Mouse (Mus musculus) forebrain, embryonic 11.5 days (tissue): ENCODE results near the gene Henmt1. TPM values are rescaled to one million over a fixed set of nuclear protein-coding genes. Genes with fewer than 3 reads are reported as not detected.

Experiments used
- ATAC-seq: fragments of 200-750 bp; cut with Nextera tagmentation; replicated peaks from 2 replicates; pipeline ENCODE4 v1.8.0; 2017; ENCODE audit warnings: moderate TSS enrichment; ENCODE audit not compliant: low FRiP score
- DNase-seq: peaks from one replicate; pipeline ENCODE4 v3.0.0-alpha.2; 2017; ENCODE audit warnings: low spot score
- H3K27ac ChIP-seq: fragments of 300-500 bp; sonication (generic); 2 replicates; pipeline ENCODE4 v1.5.1; 2014; ENCODE audit warnings: low read depth, low read length
- H3K27me3 ChIP-seq: fragments of 300-500 bp; sonication (generic); 2 replicates; pipeline ENCODE4 v1.6.1; 2014; ENCODE audit warnings: mild to moderate bottlenecking, low read length, mixed read lengths; ENCODE audit not compliant: control insufficient read depth, insufficient read depth
- H3K36me3 ChIP-seq: fragments of 300-500 bp; sonication (generic); 2 replicates; pipeline ENCODE4 v1.6.1; 2014; ENCODE audit warnings: mild to moderate bottlenecking, low read length, moderate library complexity, mixed read lengths; ENCODE audit not compliant: control insufficient read depth, insufficient read depth
- H3K4me1 ChIP-seq: fragments of 300-500 bp; sonication (generic); replicated peaks from 2 replicates; pipeline ENCODE4 v1.6.1; 2014; ENCODE audit warnings: low read length, mixed read lengths; ENCODE audit not compliant: control insufficient read depth, insufficient read depth
- H3K4me2 ChIP-seq: fragments of 300-500 bp; sonication (generic); 2 replicates; pipeline ENCODE4 v1.6.1; 2014; ENCODE audit warnings: low read depth, mild to moderate bottlenecking, low read length, moderate library complexity, mixed read lengths; ENCODE audit not compliant: severe bottlenecking
- H3K4me3 ChIP-seq: fragments of 300-500 bp; sonication (generic); 2 replicates; pipeline ENCODE4 v1.5.1; 2014; ENCODE audit warnings: low read depth, low read length
- H3K9ac ChIP-seq: fragments of 300-500 bp; sonication (generic); 2 replicates; pipeline ENCODE4 v1.6.1; 2014; ENCODE audit warnings: low read length
- H3K9me3 ChIP-seq: fragments of 300-500 bp; sonication (generic); 2 replicates; pipeline ENCODE4 v1.6.1; 2016; ENCODE audit warnings: low read length, mixed read lengths; ENCODE audit not compliant: control insufficient read depth
- WGBS: fragments of 180-500 bp; shearing (Covaris S2); extraction: QIAGEN DNeasy Blood & Tissue Kit; methylation state at CpG from one replicate; pipeline ENCODE4 v1.1.7; 2014; 5-methylcytosine and 5-hydroxymethylcytosine counted together
- polyA plus RNA-seq: library from polyadenylated mRNA; unstranded; fragments of >200 nt; fragmentation: Nextera tagmentation; extraction: Ambion mirVana; gene quantifications from 2 replicates; pipeline ENCODE4 v1.2.1, GENCODE M21; 2014

The Henmt1 gene
- polyA plus RNA-seq = 0.65 and 1.1 TPM in 2 replicates

DNA sequence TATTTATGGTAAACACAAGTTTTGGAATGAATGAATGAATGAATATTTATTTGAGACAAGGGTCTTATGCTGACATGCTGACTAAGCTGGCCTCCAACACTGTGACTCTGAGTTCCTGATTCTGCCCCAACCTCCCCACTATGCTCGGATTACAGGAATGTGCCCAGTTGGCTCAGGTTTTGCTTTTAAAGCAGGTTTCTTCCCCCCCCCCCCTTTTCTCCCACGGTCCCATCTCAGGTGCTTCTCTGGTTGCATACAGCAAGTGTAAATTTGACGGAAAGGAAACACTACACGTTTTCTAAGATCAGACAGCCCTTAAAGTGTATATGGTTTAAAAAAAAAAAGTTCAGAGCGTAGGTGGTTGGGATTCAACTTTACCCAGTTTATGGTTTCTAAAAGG, at the start of gene Henmt1:
Gene Henmt1 (plus strand): TSS at position 301 of the 400 bp plus-strand sequence.
- H3K9me3 ChIP-seq = no peaks in the 10 kb centered on the region
- 84% methylated on average over 5 of the region's 5 CpGs for WGBS
- H3K36me3 ChIP-seq = no peaks in the 10 kb centered on the region
- H3K4me3 ChIP-seq = 0 out of 2 replicates have a peak within 1 kb of the TSS, but pooled peaks have one; percentile 12
- peak within 1 kb of the TSS; percentile 45 for H3K4me2 ChIP-seq
- no peak for ATAC-seq
- H3K4me1 ChIP-seq = no peaks in the 10 kb centered on the region
- H3K27ac ChIP-seq = no peak within 1 kb of the TSS
- no peak for DNase-seq
- H3K9ac ChIP-seq = peak within 1 kb of the TSS; percentile 12; the same call in 1 of the 2 replicates
- no peaks in the 10 kb centered on the region for H3K27me3 ChIP-seq

DNA sequence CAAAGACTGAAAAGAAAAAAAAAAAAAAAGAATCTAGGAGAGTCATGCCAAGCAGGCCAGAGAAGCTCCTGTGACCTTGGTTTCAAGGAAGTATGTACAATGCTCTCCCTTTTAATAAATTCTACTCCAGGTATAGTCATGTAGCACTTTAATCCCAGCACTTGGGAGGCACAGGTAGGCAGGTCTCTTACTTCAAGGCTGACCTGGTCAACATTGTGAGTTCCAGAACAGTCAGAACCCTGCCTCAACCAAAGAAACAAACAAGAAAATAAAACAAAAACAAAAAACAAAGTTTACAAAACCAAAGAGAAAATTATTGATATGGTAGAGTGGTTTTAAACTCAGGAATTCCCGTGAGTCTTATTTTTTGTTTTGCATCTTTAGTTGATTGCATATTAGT, 49.8 kb upstream of the Henmt1 start, which contains the start of gene Fndc7:
Gene Fndc7 (minus strand): TSS at position 101 of the 400 bp plus-strand sequence.
- ATAC-seq (no peak), DNase-seq (no peak)
- Histone ChIP-seq H3K4me3 (no peak within 1 kb of the TSS), H3K36me3 (no peaks in the 10 kb centered on the region), H3K4me2 (no peak within 1 kb of the TSS), H3K27me3 (no peaks in the 10 kb centered on the region), H3K9me3 (no peaks in the 10 kb centered on the region), H3K27ac (no peak within 1 kb of the TSS), H3K4me1 (no peaks in the 10 kb centered on the region), H3K9ac (no peak within 1 kb of the TSS)
- 92% methylated on average over 1 of the region's 1 CpGs for WGBS

DNA sequence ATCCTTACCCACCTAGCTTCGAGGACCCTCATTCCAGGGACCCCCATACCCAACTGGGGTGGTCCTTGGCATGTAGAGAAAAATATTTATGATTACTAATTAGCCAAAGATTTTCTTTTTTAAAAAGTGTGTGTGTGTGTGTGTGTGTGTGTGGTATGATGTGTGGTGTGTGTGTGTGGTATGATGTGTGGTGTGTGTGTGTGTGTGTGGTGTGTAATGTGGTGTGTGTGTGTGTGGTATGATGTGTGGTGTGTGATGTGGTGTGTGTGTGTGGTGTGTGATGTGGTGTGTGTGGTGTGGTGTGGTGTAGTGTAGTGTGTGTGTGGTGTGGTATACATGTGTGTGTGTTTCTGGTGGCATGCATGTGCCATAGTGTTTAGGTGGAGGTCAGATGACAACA, 47.6 kb upstream of the Henmt1 start:
- Histone ChIP-seq H3K4me2 (no peak overlapping the region), H3K4me3 (no peak overlapping the region), H3K36me3 (no peaks in the 10 kb centered on the region), H3K27me3 (no peaks in the 10 kb centered on the region), H3K9ac (no peak overlapping the region), H3K27ac (no peak overlapping the region), H3K4me1 (no peaks in the 10 kb centered on the region), H3K9me3 (no peaks in the 10 kb centered on the region)
- WGBS = 83% methylated on average over 1 of the region's 1 CpGs
- ATAC-seq (no peak), DNase-seq (no peak)

DNA sequence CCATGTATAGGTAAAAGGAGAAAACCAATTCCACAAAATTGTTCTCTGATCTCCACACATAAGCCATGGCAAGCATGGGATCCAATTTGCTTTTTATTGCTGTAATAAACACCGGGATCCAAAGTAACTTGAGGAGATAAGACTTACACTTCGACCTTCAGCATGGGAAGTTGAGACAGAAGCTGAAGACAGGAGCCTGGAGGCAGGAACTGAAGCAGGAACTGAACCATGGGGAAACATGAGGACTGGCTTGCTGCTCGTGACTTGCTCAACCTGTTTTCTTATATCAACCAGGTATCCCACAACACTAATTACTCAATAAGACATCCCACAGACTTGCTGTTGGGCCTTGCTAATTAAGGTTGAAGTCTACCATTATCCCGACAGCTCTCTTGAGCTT, 46.8 kb upstream of the Henmt1 start:
- 75% methylated on average over 4 of the region's 4 CpGs for WGBS
- Histone ChIP-seq H3K36me3 (no peaks in the 10 kb centered on the region), H3K9ac (no peak overlapping the region), H3K9me3 (no peaks in the 10 kb centered on the region), H3K27me3 (no peaks in the 10 kb centered on the region), H3K4me1 (no peaks in the 10 kb centered on the region), H3K4me2 (no peak overlapping the region), H3K27ac (no peak overlapping the region), H3K4me3 (no peak overlapping the region)
- ATAC-seq = no peak
- DNase-seq = no peak

GRCm38 (mm10) chr3:108898640-108899039, 41.0 kb upstream of the Henmt1 start:
- 96% methylated on average over 4 of the region's 4 CpGs for WGBS
- Histone ChIP-seq H3K4me1 (no peaks in the 10 kb centered on the region), H3K36me3 (peaks cover 5% of the 10 kb centered on the region; the same call in 1 of the 2 replicates), H3K27me3 (no peaks in the 10 kb centered on the region), H3K9ac (no peak overlapping the region), H3K4me2 (no peak overlapping the region), H3K4me3 (no peak overlapping the region), H3K9me3 (no peaks in the 10 kb centered on the region), H3K27ac (no peak overlapping the region)
- DNase-seq (no peak), ATAC-seq (no peak)

GRCm38 (mm10) chr3:108900147-108900546, 39.5 kb upstream of the Henmt1 start:
- Histone ChIP-seq H3K4me3 (no peak overlapping the region), H3K9ac (no peak overlapping the region), H3K36me3 (peaks cover 11% of the 10 kb centered on the region; the same call in 1 of the 2 replicates), H3K27me3 (no peaks in the 10 kb centered on the region), H3K27ac (no peak overlapping the region), H3K4me2 (no peak overlapping the region), H3K4me1 (no peaks in the 10 kb centered on the region), H3K9me3 (no peaks in the 10 kb centered on the region)
- ATAC-seq = no peak
- DNase-seq = no peak
- 88% methylated on average over 3 of the region's 3 CpGs for WGBS

GRCm38 (mm10) chr3:108900681-108901080, 39.0 kb upstream of the Henmt1 start:
- 79% methylated on average over 5 of the region's 5 CpGs for WGBS
- H3K9ac ChIP-seq = no peak overlapping the region
- no peaks in the 10 kb centered on the region for H3K4me1 ChIP-seq
- no peak for DNase-seq
- no peak overlapping the region for H3K27ac ChIP-seq
- H3K4me3 ChIP-seq = no peak overlapping the region
- H3K4me2 ChIP-seq = no peak overlapping the region
- H3K36me3 ChIP-seq = peaks cover 11% of the 10 kb centered on the region; the same call in 1 of the 2 replicates
- H3K27me3 ChIP-seq = no peaks in the 10 kb centered on the region
- H3K9me3 ChIP-seq = no peaks in the 10 kb centered on the region
- ATAC-seq = no peak

DNA sequence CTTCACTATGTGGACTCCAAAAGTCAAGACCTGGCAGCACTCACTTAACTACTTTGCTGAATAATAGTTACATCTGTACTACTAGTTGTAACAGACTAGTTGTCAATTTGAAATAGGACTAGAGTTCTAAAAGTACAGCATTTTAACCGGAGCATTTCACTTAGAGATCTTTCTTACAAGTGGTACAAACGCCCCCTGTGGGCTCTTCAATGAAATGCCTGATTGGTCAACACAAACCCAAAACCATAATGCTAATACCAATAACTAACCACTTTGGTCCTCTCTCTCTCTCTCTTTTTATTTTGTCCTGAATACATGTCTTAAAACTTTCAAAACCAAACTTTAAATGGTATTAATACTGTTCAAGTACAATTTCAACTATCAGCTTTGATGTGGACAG, 37.6 kb upstream of the Henmt1 start:
- no peak for ATAC-seq
- no peak for DNase-seq
- 62% methylated on average over 2 of the region's 2 CpGs for WGBS
- H3K36me3 ChIP-seq = peaks cover 11% of the 10 kb centered on the region; the same call in 1 of the 2 replicates
- no peaks in the 10 kb centered on the region for H3K9me3 ChIP-seq
- H3K4me1 ChIP-seq = no peaks in the 10 kb centered on the region
- no peaks in the 10 kb centered on the region for H3K27me3 ChIP-seq
- H3K9ac ChIP-seq = no peak overlapping the region
- no peak overlapping the region for H3K27ac ChIP-seq
- no peak overlapping the region for H3K4me3 ChIP-seq
- no peak overlapping the region for H3K4me2 ChIP-seq

DNA sequence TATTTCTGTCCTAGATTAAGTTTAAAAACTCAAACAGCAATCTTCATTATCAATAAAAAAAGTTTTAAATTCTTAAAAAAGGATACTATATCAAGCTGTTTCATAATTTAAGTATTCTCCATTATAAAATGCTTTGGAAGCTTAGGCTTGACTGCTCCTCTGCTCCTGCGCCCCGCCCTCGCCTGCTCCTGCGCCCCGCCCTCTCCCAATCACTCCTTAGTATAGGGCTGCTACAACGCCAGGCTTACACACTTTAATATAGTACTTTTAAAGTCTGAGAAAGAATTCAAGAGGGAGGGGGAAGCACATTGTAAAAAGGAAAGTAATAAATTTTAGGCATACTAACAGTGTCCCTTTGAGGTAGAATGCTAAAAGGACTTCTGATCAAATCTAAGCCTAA, 36.7 kb upstream of the Henmt1 start:
- ATAC-seq (no peak), DNase-seq (no peak)
- no peak overlapping the region for H3K27ac ChIP-seq
- H3K27me3 ChIP-seq = no peaks in the 10 kb centered on the region
- H3K9me3 ChIP-seq = no peaks in the 10 kb centered on the region
- H3K9ac ChIP-seq = no peak overlapping the region
- 95% methylated on average over 6 of the region's 6 CpGs for WGBS
- no peak overlapping the region for H3K4me3 ChIP-seq
- no peaks in the 10 kb centered on the region for H3K4me1 ChIP-seq
- H3K36me3 ChIP-seq = peaks cover 14% of the 10 kb centered on the region; the same call in 1 of the 2 replicates
- H3K4me2 ChIP-seq = no peak overlapping the region
